Mouse (Mus musculus) heart, embryonic 14.5 days (tissue): ENCODE results near the gene Pdgfc. TPM values are rescaled to one million over a fixed set of nuclear protein-coding genes. Genes with fewer than 3 reads are reported as not detected.

Experiments used
- ATAC-seq: fragments of 200-750 bp; cut with Nextera tagmentation; 2 replicates; pipeline ENCODE4 v1.8.0; 2017; ENCODE audit warnings: low read depth, moderate TSS enrichment; ENCODE audit not compliant: insufficient number of reproducible peaks, insufficient read depth, low FRiP score
- H3K27ac ChIP-seq, 2 experiments: fragments of 200-500 bp in 1 of 2; fragments of 300-500 bp in 1 of 2; sonication (generic) in 1 of 2; replicated peaks in 1 of 2; 2 replicates each; pipeline ENCODE4 v1.5.1; 2012 to 2014; ENCODE audit warnings: low read depth in 2 of 2, low read length in 2 of 2, control low read depth in 1 of 2, mild to moderate bottlenecking in 1 of 2, mixed read lengths in 1 of 2; ENCODE audit not compliant: control insufficient read depth in 1 of 2, insufficient read depth in 1 of 2
- H3K27me3 ChIP-seq: fragments of 300-500 bp; sonication (generic); 2 replicates; pipeline ENCODE4 v1.6.1; 2014; ENCODE audit warnings: mild to moderate bottlenecking, low read length, control low read depth; ENCODE audit not compliant: control insufficient read depth, insufficient read depth
- H3K36me3 ChIP-seq: fragments of 300-500 bp; sonication (generic); 2 replicates; pipeline ENCODE4 v1.6.1; 2014; ENCODE audit warnings: mild to moderate bottlenecking, control low read depth, low read length, mixed read lengths; ENCODE audit not compliant: control insufficient read depth, insufficient read depth
- H3K4me1 ChIP-seq, 2 experiments: fragments of 200-500 bp in 1 of 2; fragments of 300-500 bp in 1 of 2; sonication (generic) in 1 of 2; 2 replicates each; pipeline ENCODE4 v1.6.1; 2012 to 2014; ENCODE audit warnings: low read length in 2 of 2, control low read depth in 1 of 2, mixed read lengths in 1 of 2; ENCODE audit not compliant: control insufficient read depth in 2 of 2, insufficient read depth in 2 of 2
- H3K4me2 ChIP-seq: fragments of 300-500 bp; sonication (generic); 2 replicates; pipeline ENCODE4 v1.6.1; 2014; ENCODE audit warnings: mild to moderate bottlenecking, low read length
- H3K4me3 ChIP-seq, 2 experiments: fragments of 200-500 bp in 1 of 2; fragments of 300-500 bp in 1 of 2; sonication (generic) in 1 of 2; 2 replicates each; pipeline ENCODE4 v1.5.1; 2012 to 2014; ENCODE audit warnings: low read length in 2 of 2, mild to moderate bottlenecking in 2 of 2, control low read depth in 1 of 2, low read depth in 1 of 2, moderate library complexity in 1 of 2; ENCODE audit not compliant: control insufficient read depth in 1 of 2, insufficient read depth in 1 of 2
- H3K9ac ChIP-seq: fragments of 300-500 bp; sonication (generic); 2 replicates; pipeline ENCODE4 v1.6.1; 2014; ENCODE audit warnings: mild to moderate bottlenecking, low read length
- H3K9me3 ChIP-seq: fragments of 300-500 bp; sonication (generic); 2 replicates; pipeline ENCODE4 v1.6.1; 2016; ENCODE audit warnings: low read length, control low read depth; ENCODE audit not compliant: control insufficient read depth
- WGBS: fragments of 180-500 bp; shearing (Covaris S2); extraction: QIAGEN DNeasy Blood & Tissue Kit; methylation state at CpG from one replicate; pipeline ENCODE4 v1.1.7; 2014; 5-methylcytosine and 5-hydroxymethylcytosine counted together
- polyA plus RNA-seq: library from polyadenylated mRNA; unstranded; fragments of >200 nt; fragmentation: Nextera tagmentation; extraction: Ambion mirVana; gene quantifications from 2 replicates; pipeline ENCODE4 v1.2.1, GENCODE M21; 2014

Pdgfc gene
- polyA plus RNA-seq, 1 experiment from 2014 or later, result 4.1 TPM

GRCm38 (mm10) chr3:81101136-81101535 is 64.9 kb downstream of the Pdgfc start:
- WGBS, result 79% methylated on average over 1 of the region's 1 CpGs

GRCm38 (mm10) chr3:81102158-81102876 is 66.1 kb downstream of the Pdgfc start:
- Histone ChIP-seq H3K4me2 (no peak overlapping the region), H3K27ac (no peak overlapping the region), H3K36me3 (no peaks in the 10 kb centered on the region), H3K4me1 (peaks cover 0 to 2% of the 10 kb centered on the region in 2 experiments; a peak in 1 of 4 replicates), H3K9ac (no peak overlapping the region), H3K4me3 (no peak overlapping the region), H3K9me3 (no peaks in the 10 kb centered on the region), H3K27me3 (no peaks in the 10 kb centered on the region)
- WGBS, result 37% methylated on average over 3 of the region's 3 CpGs
- no peak for ATAC-seq

More at GRCm38 (mm10) chr3:81101136-81101535, 64.9 kb downstream of the Pdgfc start:
- H3K9ac ChIP-seq, result no peak overlapping the region
- no peak overlapping the region for H3K4me2 ChIP-seq
- H3K27ac ChIP-seq, result no peak overlapping the region
- peaks cover 0 to 2% of the 10 kb centered on the region in 2 experiments; a peak in 1 of 4 replicates for H3K4me1 ChIP-seq
- no peak overlapping the region for H3K4me3 ChIP-seq
- no peak for ATAC-seq
- no peaks in the 10 kb centered on the region for H3K36me3 ChIP-seq
- no peaks in the 10 kb centered on the region for H3K27me3 ChIP-seq
- no peaks in the 10 kb centered on the region for H3K9me3 ChIP-seq

GRCm38 (mm10) chr3:81102877-81103420 is 66.7 kb downstream of the Pdgfc start:
- ATAC-seq, result no peak

GRCm38 (mm10) chr3:81107515-81107914 is 71.3 kb downstream of the Pdgfc start:
- Histone ChIP-seq H3K9ac (no peak overlapping the region), H3K9me3 (no peaks in the 10 kb centered on the region), H3K36me3 (no peaks in the 10 kb centered on the region), H3K4me2 (no peak overlapping the region), H3K27ac (no peak overlapping the region), H3K27me3 (no peaks in the 10 kb centered on the region), H3K4me1 (no peaks in the 10 kb centered on the region), H3K4me3 (no peak overlapping the region)
- 38% methylated on average over 1 of the region's 1 CpGs for WGBS
- no peak for ATAC-seq

More at GRCm38 (mm10) chr3:81102877-81103420, 66.7 kb downstream of the Pdgfc start:
- Histone ChIP-seq H3K27me3 (no peaks in the 10 kb centered on the region), H3K9me3 (no peaks in the 10 kb centered on the region), H3K27ac (no peak overlapping the region), H3K36me3 (no peaks in the 10 kb centered on the region), H3K4me1 (peaks cover 0 to 2% of the 10 kb centered on the region in 2 experiments; a peak in 1 of 4 replicates), H3K9ac (no peak overlapping the region), H3K4me2 (no peak overlapping the region), H3K4me3 (no peak overlapping the region)
- WGBS, result 78% methylated on average over 5 of the region's 5 CpGs

- no peak overlapping the region for H3K4me2 ChIP-seq
- H3K36me3 ChIP-seq, result no peaks in the 10 kb centered on the region
- H3K9ac ChIP-seq, result no peak overlapping the region
- no peaks in the 10 kb centered on the region for H3K9me3 ChIP-seq
- 69% methylated on average over 1 of the region's 1 CpGs for WGBS
- ATAC-seq, result no peak
- H3K27me3 ChIP-seq, result no peaks in the 10 kb centered on the region
- no peak overlapping the region for H3K4me3 ChIP-seq
- no peak overlapping the region for H3K27ac ChIP-seq
- no peaks in the 10 kb centered on the region for H3K4me1 ChIP-seq
Measured at GRCm38 (mm10) chr3:81110968-81111367, 74.8 kb downstream of the Pdgfc start.

- no peaks in the 10 kb centered on the region for H3K9me3 ChIP-seq
Measured at GRCm38 (mm10) chr3:81112892-81113291, 76.7 kb downstream of the Pdgfc start.

GRCm38 (mm10) chr3:81120664-81121063 is 84.4 kb downstream of the Pdgfc start:
- H3K4me1 ChIP-seq, result no peaks in the 10 kb centered on the region
- H3K36me3 ChIP-seq, result no peaks in the 10 kb centered on the region
- no peaks in the 10 kb centered on the region for H3K9me3 ChIP-seq
- no peak overlapping the region for H3K27ac ChIP-seq
- H3K27me3 ChIP-seq, result no peaks in the 10 kb centered on the region
- no peak for ATAC-seq
- WGBS, result 73% methylated on average over 1 of the region's 1 CpGs
- H3K4me2 ChIP-seq, result no peak overlapping the region
- H3K4me3 ChIP-seq, result no peak overlapping the region
- no peak overlapping the region for H3K9ac ChIP-seq

More at GRCm38 (mm10) chr3:81112892-81113291, 76.7 kb downstream of the Pdgfc start:
- WGBS, result 87% methylated on average over 3 of the region's 3 CpGs
- no peak overlapping the region for H3K27ac ChIP-seq
- no peak overlapping the region for H3K9ac ChIP-seq
- no peak overlapping the region for H3K4me2 ChIP-seq
- no peak for ATAC-seq
- H3K27me3 ChIP-seq, result no peaks in the 10 kb centered on the region
- no peaks in the 10 kb centered on the region for H3K4me1 ChIP-seq
- no peak overlapping the region for H3K4me3 ChIP-seq
- H3K36me3 ChIP-seq, result no peaks in the 10 kb centered on the region
